Mouse (Mus musculus): ENCODE measurements around the gene Etnk2. TPM values are rescaled to one million over a fixed set of nuclear protein-coding genes. Genes with fewer than 3 reads are reported as not detected.
"Not testable (repeated sequence)": the region's sequence is repeated elsewhere in the genome, so short reads cannot be mapped to it uniquely, and the experiment has no call there.

Gene Etnk2
- polyA plus RNA-seq, 1 experiment = 5.6 TPM

DNA sequence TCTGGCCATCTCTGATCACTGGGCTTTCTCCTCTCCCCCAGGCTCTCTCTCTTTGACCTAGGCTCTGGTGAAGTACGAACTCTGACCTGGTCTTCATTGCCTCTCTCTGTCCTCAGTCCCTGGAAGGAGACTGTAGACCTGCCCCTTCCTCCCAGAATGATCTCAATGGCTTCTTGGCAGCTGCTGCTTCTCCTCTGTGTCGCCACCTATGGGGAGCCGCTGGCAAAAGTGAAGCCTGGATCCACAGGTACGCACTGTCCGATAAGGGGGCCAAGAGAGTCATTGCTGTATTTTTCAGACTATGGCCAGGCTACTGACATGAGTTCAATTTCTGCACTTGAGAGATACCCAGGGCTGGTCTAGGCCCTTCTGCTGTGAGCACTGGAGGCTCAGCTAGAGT, 36.3 kb upstream of the Etnk2 start:
- DNase-seq = no peak
- 77% methylated on average over 5 of the region's 5 CpGs for WGBS

DNA sequence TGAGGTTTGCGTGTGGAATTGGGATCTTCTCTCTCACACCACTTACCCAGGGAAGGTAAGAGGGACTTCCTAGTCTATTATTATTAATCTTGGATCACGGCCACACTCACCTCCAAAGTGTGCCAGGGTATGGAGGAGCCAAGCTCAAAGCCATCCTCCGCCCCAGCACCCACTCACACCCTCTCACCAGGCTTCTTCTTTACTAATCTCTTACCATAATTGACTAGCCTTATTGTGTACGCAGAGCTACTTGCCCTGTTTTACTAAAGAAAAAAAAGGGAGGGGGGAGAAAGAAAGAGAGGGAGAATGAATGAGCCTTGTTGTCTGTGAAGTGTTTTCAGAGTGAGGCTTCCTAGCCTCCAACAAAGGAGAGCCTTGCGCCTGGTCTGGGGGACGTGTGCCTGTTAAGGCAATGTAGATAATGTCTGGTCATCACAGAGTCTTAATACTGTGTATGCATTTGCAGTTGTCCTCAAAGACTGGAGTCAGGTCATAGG, 35.0 kb upstream of the Etnk2 start:
- DNase-seq = no peak
- Histone ChIP-seq H3K4me1 (ENCODE audit: control insufficient read depth, insufficient read depth, low read length) (no peaks in the 10 kb centered on the region), H3K27me3 (ENCODE audit: control insufficient read depth, insufficient read depth, low read length) (no peaks in the 10 kb centered on the region; the same call in 1 of the 2 replicates), H3K4me3 (replicated peaks; ENCODE audit: insufficient read depth, low read depth, low read length) (no peak overlapping the region), H3K27ac (ENCODE audit: insufficient read depth, low read length) (no peak overlapping the region)
- TF ChIP-seq CTCF (IDR thresholded peaks at IDR 0.05; ENCODE audit: borderline replicate concordance, insufficient read depth, low read depth, low read length) (no peak), POLR2A (IDR thresholded peaks at IDR 0.05; ENCODE audit: borderline replicate concordance, insufficient read depth, low read length) (no peak)
- WGBS = 81% methylated on average over 6 of the region's 6 CpGs

More for the DNA sequence above, 36.3 kb upstream of the Etnk2 start:
- TF ChIP-seq POLR2A (IDR thresholded peaks at IDR 0.05; ENCODE audit: borderline replicate concordance, insufficient read depth, low read length) (no peak), CTCF (IDR thresholded peaks at IDR 0.05; ENCODE audit: borderline replicate concordance, insufficient read depth, low read depth, low read length) (no peak)
- Histone ChIP-seq H3K27ac (ENCODE audit: insufficient read depth, low read length) (no peak overlapping the region), H3K4me3 (replicated peaks; ENCODE audit: insufficient read depth, low read depth, low read length) (no peak overlapping the region), H3K27me3 (ENCODE audit: control insufficient read depth, insufficient read depth, low read length) (no peaks in the 10 kb centered on the region; the same call in 1 of the 2 replicates), H3K4me1 (ENCODE audit: control insufficient read depth, insufficient read depth, low read length) (no peaks in the 10 kb centered on the region)

DNA sequence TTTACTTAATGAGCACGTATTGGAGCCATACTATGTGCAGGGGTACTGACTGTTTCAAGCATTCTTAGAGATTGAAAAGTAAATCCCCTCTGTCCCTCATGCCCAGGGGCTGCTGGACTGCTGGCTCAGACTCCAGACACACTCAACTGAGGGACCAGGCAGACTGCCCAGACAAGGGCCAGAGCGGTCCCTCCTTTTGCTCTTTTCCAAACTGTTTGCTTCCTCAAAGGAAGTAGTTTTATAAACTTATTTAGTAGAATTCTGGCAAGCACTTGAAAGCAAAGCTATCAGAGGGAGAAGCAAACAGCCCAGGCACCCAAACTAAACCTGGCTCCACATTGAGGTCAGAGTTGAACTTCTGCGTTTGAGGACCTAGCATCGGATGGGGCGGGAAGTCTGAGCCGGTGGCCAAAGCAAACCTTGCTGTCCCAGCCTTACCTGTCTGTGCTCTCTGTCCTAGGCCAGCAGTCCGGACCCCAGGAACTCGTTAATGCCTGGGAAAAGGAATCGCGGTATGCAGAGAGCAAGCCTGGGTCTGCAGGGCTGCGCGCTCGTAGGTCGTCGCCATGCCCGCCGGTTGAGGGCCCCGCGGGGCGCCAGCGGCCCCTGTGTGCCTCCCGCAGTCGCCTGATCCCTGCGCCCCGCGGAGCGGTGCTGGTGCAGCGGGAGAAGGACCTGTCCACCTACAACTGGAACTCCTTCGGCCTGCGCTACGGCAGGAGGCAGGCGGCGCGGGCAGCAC, 34.3 kb upstream of the Etnk2 start:
- Histone ChIP-seq H3K27ac (ENCODE audit: insufficient read depth, low read length) (no peak overlapping the region), H3K4me3 (replicated peaks; ENCODE audit: insufficient read depth, low read depth, low read length) (no peak overlapping the region), H3K27me3 (ENCODE audit: control insufficient read depth, insufficient read depth, low read length) (no peaks in the 10 kb centered on the region; the same call in 1 of the 2 replicates), H3K4me1 (ENCODE audit: control insufficient read depth, insufficient read depth, low read length) (no peaks in the 10 kb centered on the region)
- DNase-seq = no peak
- 21% methylated on average over 34 of the region's 34 CpGs for WGBS
- TF ChIP-seq CTCF (IDR thresholded peaks at IDR 0.05; ENCODE audit: borderline replicate concordance, insufficient read depth, low read depth, low read length) = no peak
- TF ChIP-seq POLR2A (IDR thresholded peaks at IDR 0.05; ENCODE audit: borderline replicate concordance, insufficient read depth, low read length) = no peak

DNA sequence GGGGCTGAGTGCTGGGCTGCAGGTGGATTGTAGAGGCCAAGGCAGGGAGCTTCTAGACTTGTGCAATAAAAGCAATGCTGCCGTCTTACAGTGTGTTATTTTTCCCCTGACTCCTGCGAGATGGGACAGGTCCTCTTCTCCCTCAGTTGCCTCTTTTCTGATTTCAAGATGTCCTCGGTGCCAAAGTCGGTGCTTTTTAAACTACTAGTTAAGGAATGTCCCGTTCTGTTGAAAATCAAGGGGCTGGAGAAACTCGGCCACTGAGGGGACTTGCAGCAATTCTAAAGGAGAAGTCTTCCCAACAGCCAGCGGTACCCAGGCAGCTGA, 33.8 kb upstream of the Etnk2 start:
- Histone ChIP-seq H3K27ac (ENCODE audit: insufficient read depth, low read length) (no peak overlapping the region), H3K4me3 (replicated peaks; ENCODE audit: insufficient read depth, low read depth, low read length) (no peak overlapping the region), H3K27me3 (ENCODE audit: control insufficient read depth, insufficient read depth, low read length) (no peaks in the 10 kb centered on the region; the same call in 1 of the 2 replicates), H3K4me1 (ENCODE audit: control insufficient read depth, insufficient read depth, low read length) (no peaks in the 10 kb centered on the region)
- TF ChIP-seq POLR2A (IDR thresholded peaks at IDR 0.05; ENCODE audit: borderline replicate concordance, insufficient read depth, low read length) (no peak), CTCF (IDR thresholded peaks at IDR 0.05; ENCODE audit: borderline replicate concordance, insufficient read depth, low read depth, low read length) (no peak)
- no peak for DNase-seq
- 57% methylated on average over 7 of the region's 7 CpGs for WGBS

DNA sequence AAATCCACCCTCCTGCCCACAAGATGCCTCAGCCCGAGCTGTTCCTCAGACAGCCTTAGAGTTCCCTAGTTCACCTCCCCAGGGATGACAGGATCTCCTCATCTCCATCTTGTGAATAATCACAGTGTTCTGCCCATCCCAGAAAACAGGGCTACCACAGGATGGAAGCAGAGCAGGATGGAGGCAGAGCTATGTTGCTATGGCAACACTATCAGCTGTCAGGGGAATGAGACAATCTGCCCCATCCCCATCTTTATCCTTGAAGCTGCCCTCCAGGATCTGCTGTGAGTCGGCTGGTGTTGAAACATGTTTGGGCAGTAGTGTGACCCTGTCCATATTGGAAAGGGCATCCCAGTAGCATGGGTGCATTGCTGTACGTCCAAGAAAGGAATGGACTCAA, 32.2 kb upstream of the Etnk2 start:
- Histone ChIP-seq H3K4me3 (replicated peaks; ENCODE audit: insufficient read depth, low read depth, low read length) (no peak overlapping the region), H3K27ac (ENCODE audit: insufficient read depth, low read length) (no peak overlapping the region), H3K27me3 (ENCODE audit: control insufficient read depth, insufficient read depth, low read length) (no peaks in the 10 kb centered on the region; the same call in 1 of the 2 replicates), H3K4me1 (ENCODE audit: control insufficient read depth, insufficient read depth, low read length) (no peaks in the 10 kb centered on the region)
- no peak for DNase-seq
- TF ChIP-seq POLR2A (IDR thresholded peaks at IDR 0.05; ENCODE audit: borderline replicate concordance, insufficient read depth, low read length) (no peak), CTCF (IDR thresholded peaks at IDR 0.05; ENCODE audit: borderline replicate concordance, insufficient read depth, low read depth, low read length) (no peak)
- WGBS = 44% methylated on average over 3 of the region's 3 CpGs

DNA sequence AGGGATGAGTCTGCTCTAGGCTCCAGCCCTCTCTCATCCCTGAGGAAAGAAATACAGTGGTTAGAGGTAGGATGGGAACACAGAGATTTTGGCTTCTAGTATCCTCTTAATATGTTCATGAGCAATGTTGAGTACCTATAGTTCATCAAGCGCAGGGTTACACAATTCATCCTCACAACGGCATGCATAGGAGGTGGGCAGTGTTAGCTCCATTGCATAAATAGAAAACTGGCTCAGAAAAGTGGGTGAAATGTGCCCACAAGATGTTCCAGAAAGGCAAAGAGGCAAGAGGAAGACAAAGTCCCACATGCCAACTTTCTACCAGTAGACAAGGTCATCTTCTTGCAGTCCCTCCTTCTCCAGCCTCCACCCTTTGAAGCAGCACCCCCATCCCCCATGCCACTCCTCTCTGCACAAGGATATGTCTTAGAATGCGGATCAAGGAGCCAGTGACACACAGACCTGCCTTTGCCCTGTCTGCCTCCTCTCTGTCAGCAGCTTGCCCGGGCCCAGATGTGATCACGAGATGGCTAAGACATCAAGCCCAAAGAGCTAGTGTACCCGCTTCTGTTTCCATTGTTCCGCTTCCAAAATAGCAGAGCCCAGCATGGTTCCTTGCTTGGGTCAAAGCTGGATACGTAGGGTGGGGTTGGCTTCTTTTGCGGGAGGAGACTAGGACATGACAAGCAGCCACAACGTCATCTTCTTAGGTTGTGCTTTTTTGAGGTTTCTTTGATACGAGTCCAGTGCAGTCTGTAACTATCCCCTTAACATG, 30.5 kb upstream of the Etnk2 start:
- H3K4me3 ChIP-seq (replicated peaks; ENCODE audit: insufficient read depth, low read depth, low read length) = no peak overlapping the region
- H3K27me3 ChIP-seq (ENCODE audit: control insufficient read depth, insufficient read depth, low read length) = no peaks in the 10 kb centered on the region; the same call in 1 of the 2 replicates
- H3K4me1 ChIP-seq (ENCODE audit: control insufficient read depth, insufficient read depth, low read length) = no peaks in the 10 kb centered on the region
- DNase-seq = no peak
- TF ChIP-seq POLR2A (IDR thresholded peaks at IDR 0.05; ENCODE audit: borderline replicate concordance, insufficient read depth, low read length) = no peak
- TF ChIP-seq CTCF (IDR thresholded peaks at IDR 0.05; ENCODE audit: borderline replicate concordance, insufficient read depth, low read depth, low read length) = no peak
- WGBS = 89% methylated on average over 11 of the region's 11 CpGs
- no peak overlapping the region for H3K27ac ChIP-seq (ENCODE audit: insufficient read depth, low read length)

DNA sequence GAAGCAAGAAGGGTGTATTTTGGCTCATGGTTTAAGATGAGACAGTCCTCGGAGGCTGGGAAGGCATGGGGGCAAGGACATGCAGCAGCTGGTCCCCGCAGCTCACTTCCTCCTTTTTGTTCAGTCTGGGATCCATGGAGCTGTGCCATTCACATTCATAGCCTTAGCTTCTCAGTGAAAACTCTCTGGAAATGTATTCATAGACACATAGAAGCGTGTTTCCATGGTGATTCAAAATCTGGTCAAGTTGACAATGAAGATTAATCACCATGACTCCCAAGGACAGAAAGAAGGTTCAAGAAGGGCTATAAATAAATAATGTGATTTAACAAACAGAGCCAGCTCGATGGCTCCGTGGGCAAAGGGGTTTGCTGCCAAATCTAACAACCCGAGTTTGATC, 29.4 kb upstream of the Etnk2 start:
- H3K4me3 ChIP-seq (replicated peaks; ENCODE audit: insufficient read depth, low read depth, low read length) = no peak overlapping the region
- H3K27ac ChIP-seq (ENCODE audit: insufficient read depth, low read length) = no peak overlapping the region
- WGBS = 31% methylated on average over 6 of the region's 6 CpGs
- no peaks in the 10 kb centered on the region; the same call in 1 of the 2 replicates for H3K27me3 ChIP-seq (ENCODE audit: control insufficient read depth, insufficient read depth, low read length)
- DNase-seq = no peak
- TF ChIP-seq CTCF (IDR thresholded peaks at IDR 0.05; ENCODE audit: borderline replicate concordance, insufficient read depth, low read depth, low read length) (no peak), POLR2A (IDR thresholded peaks at IDR 0.05; ENCODE audit: borderline replicate concordance, insufficient read depth, low read length) (no peak)
- H3K4me1 ChIP-seq (ENCODE audit: control insufficient read depth, insufficient read depth, low read length) = no peaks in the 10 kb centered on the region

DNA sequence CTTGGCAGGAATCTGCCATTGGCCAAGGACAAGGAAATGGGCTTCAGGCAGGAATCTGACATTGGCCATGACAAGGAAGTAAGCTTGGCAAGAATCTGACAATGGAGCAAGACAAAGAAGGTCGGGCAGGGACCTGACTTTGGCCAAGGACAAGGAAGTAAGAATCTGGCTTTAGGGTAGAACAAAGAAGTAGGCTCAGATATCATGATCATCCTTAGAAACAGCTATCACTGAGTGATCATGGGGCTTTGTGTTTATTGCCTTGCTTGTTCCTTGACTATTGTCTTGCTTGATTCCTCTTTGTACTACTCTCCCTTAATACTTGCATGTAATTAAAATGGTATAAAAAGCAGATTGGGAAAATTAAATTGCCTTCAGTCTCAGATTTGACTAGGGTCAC, 23.0 kb upstream of the Etnk2 start:
- WGBS = 46% methylated on average over 1 of the region's 1 CpGs
- not testable (repeated sequence) for H3K4me1 ChIP-seq (ENCODE audit: control insufficient read depth, insufficient read depth, low read length)

More for the DNA sequence above, 23.0 kb upstream of the Etnk2 start:
- not testable (repeated sequence) for H3K4me3 ChIP-seq (replicated peaks; ENCODE audit: insufficient read depth, low read depth, low read length); H3K27ac ChIP-seq (ENCODE audit: insufficient read depth, low read length); DNase-seq; H3K27me3 ChIP-seq (ENCODE audit: control insufficient read depth, insufficient read depth, low read length)

Measured in cerebellum, adult 2 months (tissue).